Mouse (Mus musculus) kidney, postnatal 0 days (tissue): ENCODE measurements at regions not wholly inside any gene's neighbourhood (a gene's known extent, or its start where the extent isn't known, plus 50 kb on each side); places are given as distances from the start of the nearest gene placed in this dataset.
"Not testable (repeated sequence)": the region's sequence is repeated elsewhere in the genome, so short reads cannot be mapped to it uniquely, and the experiment has no call there.

Experiments
- ATAC-seq: fragments of 200-750 bp; cut with Nextera tagmentation; replicated peaks from 2 replicates; pipeline ENCODE4 v1.8.0; 2017; ENCODE audit warnings: low read depth, moderate number of reproducible peaks, moderate TSS enrichment, moderate library complexity; ENCODE audit not compliant: low FRiP score
- DNase-seq: peaks from one replicate; pipeline ENCODE4 v3.0.0-alpha.2; 2016; ENCODE audit warnings: low spot score
- H3K27ac ChIP-seq: fragments of 300-500 bp; sonication (generic); 2 replicates; pipeline ENCODE4 v1.5.1; 2014; ENCODE audit warnings: mild to moderate bottlenecking
- H3K27me3 ChIP-seq: fragments of 300-500 bp; sonication (generic); 2 replicates; pipeline ENCODE4 v1.6.1; 2014; ENCODE audit warnings: low read length, mixed read lengths; ENCODE audit not compliant: insufficient read depth
- H3K36me3 ChIP-seq: fragments of 300-500 bp; sonication (generic); 2 replicates; pipeline ENCODE4 v1.6.1; 2014; ENCODE audit warnings: low read length, mixed read lengths; ENCODE audit not compliant: insufficient read depth
- H3K4me1 ChIP-seq: fragments of 300-500 bp; sonication (generic); replicated peaks from 2 replicates; pipeline ENCODE4 v1.6.1; 2014; ENCODE audit warnings: antibody characterized with exemption, low read length, mixed read lengths; ENCODE audit not compliant: insufficient read depth
- H3K4me2 ChIP-seq: fragments of 300-500 bp; sonication (generic); 2 replicates; pipeline ENCODE4 v1.6.1; 2014; ENCODE audit warnings: mild to moderate bottlenecking, low read length, moderate library complexity, mixed read lengths
- H3K4me3 ChIP-seq: fragments of 300-500 bp; sonication (generic); replicated peaks from 2 replicates; pipeline ENCODE4 v1.5.1; 2014; ENCODE audit warnings: low read depth, low read length
- H3K9ac ChIP-seq: fragments of 300-500 bp; sonication (generic); 2 replicates; pipeline ENCODE4 v1.6.1; 2014; ENCODE audit warnings: low read depth, low read length
- H3K9me3 ChIP-seq: fragments of 300-500 bp; sonication (generic); replicated peaks from 2 replicates; pipeline ENCODE4 v1.6.1; 2016; ENCODE audit warnings: low read length, inconsistent platforms, mixed read lengths
- CTCF ChIP-seq: IDR thresholded peaks from 2 replicates; pipeline ENCODE4 v1.5.1; 2016; ENCODE audit warnings: antibody characterized with exemption, low read depth, mild to moderate bottlenecking, moderate library complexity
- WGBS: fragments of 180-500 bp; shearing (Covaris S2); extraction: QIAGEN DNeasy Blood & Tissue Kit; methylation state at CpG from one replicate; pipeline ENCODE4 v1.1.7; 2014; 5-methylcytosine and 5-hydroxymethylcytosine counted together

DNA sequence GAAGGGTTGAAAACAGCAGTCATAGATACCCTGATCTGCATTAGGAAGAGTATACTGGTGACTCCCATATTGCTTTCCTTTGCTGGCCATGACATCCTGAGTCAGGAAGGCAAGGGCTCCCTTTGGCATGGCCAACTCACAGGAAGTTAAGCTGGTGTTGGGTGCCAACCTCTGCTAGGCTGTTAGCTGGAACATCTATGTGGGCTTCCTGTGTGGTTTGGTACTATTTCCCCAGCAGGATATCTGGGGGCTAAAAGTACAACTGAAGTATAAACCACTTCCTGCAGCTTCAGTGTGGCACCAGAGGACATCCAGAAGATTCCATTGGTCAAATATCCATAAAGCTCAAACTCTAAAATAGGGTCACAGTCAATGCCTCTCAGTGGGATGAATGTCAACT is 165.4 kb upstream of the Tbl1xr1 start:
- Histone ChIP-seq H3K27me3 (no peaks in the 10 kb centered on the region), H3K27ac (no peak overlapping the region), H3K9me3 (no peaks in the 10 kb centered on the region), H3K4me1 (no peaks in the 10 kb centered on the region), H3K4me3 (no peak overlapping the region), H3K9ac (no peak overlapping the region), H3K4me2 (no peak overlapping the region), H3K36me3 (no peaks in the 10 kb centered on the region)
- DNase-seq = no peak
- TF ChIP-seq CTCF = no peak
- ATAC-seq = no peak

DNA sequence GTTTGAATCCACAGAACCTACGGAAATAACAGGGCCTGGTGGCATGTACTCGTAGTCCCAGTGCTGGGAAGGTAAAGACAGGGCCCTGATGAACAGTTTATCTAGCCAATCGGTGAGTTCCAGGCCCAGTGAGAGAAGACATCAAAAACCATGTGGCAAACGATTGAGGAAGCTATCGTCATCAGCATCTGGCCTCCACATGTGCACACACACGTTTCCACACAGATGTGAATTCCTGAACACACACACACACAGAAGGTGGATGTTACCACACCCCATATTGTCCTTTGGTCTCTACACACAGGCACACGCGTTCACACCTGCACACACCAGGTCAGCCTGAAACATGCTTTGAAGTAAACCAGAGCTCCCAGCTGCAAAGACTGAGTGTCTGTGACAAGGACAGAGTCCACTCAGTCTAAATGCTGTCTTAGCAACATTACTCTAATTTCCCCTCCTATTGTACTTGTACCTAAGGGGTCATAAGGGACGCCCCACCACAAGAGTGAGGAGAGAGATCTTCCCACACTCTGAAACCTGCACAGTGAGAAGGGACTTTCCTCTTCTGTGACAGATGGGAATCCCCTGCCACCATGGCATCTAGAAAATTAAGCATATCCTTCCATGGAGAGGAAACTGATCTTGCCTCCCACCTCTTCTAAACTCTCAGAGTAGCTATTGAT is 159.1 kb upstream of the Tbl1xr1 start:
- no peak overlapping the region for H3K9ac ChIP-seq
- no peaks in the 10 kb centered on the region for H3K4me1 ChIP-seq
- no peak overlapping the region for H3K4me3 ChIP-seq
- no peak overlapping the region for H3K4me2 ChIP-seq
- DNase-seq (peak; percentile 8), ATAC-seq (no peak)
- H3K27me3 ChIP-seq = no peaks in the 10 kb centered on the region
- no peaks in the 10 kb centered on the region for H3K36me3 ChIP-seq
- H3K27ac ChIP-seq = no peak overlapping the region
- H3K9me3 ChIP-seq = no peaks in the 10 kb centered on the region
- WGBS = 85% methylated on average over 9 of the region's 9 CpGs
- no peak for TF ChIP-seq CTCF

DNA sequence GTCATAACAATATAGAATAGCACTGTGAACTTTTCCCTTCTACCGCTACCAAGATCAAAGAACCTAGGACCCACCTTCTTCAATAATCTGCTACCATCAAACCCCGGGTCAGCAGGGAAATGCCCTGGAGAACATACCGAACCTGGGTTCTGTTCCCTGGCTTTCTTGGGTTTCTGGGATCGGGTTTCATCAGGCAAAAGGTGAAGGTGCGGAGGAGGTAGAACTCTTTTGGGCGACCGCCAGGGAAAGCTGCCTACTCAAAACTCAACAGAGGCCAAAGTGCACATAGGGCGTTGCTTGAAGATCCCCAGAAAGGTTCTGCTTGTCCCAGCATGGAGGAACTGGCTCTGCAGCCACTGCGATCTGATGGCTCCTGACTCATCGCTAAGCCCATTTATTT is 158.0 kb upstream of the Tbl1xr1 start:
- no peak for ATAC-seq
- TF ChIP-seq CTCF = no peak

GRCm38 (mm10) chr3:21919931-21920330 is 156.5 kb upstream of the Tbl1xr1 start:
- DNase-seq (no peak), ATAC-seq (no peak)
- H3K4me3 ChIP-seq = no peak overlapping the region
- no peaks in the 10 kb centered on the region for H3K36me3 ChIP-seq
- H3K9ac ChIP-seq = no peak overlapping the region
- no peaks in the 10 kb centered on the region for H3K9me3 ChIP-seq
- H3K4me2 ChIP-seq = no peak overlapping the region
- H3K27me3 ChIP-seq = no peaks in the 10 kb centered on the region
- no peak for TF ChIP-seq CTCF
- WGBS = 92% methylated on average over 7 of the region's 7 CpGs
- H3K4me1 ChIP-seq = no peaks in the 10 kb centered on the region
- H3K27ac ChIP-seq = no peak overlapping the region

More for the DNA sequence above, 158.0 kb upstream of the Tbl1xr1 start:
- Histone ChIP-seq H3K9me3 (no peaks in the 10 kb centered on the region), H3K9ac (no peak overlapping the region), H3K4me2 (no peak overlapping the region), H3K36me3 (no peaks in the 10 kb centered on the region), H3K27ac (no peak overlapping the region), H3K27me3 (no peaks in the 10 kb centered on the region), H3K4me3 (no peak overlapping the region), H3K4me1 (no peaks in the 10 kb centered on the region)
- no peak for DNase-seq
- 78% methylated on average over 10 of the region's 10 CpGs for WGBS

DNA sequence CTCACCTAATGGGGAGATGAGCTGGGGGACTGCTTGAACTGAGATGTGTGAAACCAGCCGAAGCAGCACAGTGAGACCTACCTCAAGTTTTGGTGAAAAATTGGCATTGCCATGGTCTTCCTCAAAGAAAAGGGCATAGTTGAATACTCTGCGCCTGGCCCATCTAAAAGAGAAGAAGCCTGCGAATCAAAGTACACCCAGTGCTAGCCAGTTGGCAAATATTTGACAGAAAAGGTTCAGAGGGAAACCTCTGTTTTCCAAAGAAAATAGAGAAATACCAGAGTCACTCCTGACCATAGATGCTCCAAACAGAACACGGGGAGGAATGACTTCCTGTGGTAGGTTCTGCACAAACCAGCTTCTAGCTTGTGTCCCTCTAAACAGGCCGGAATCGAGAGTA is 144.5 kb upstream of the Tbl1xr1 start:
- no peaks in the 10 kb centered on the region for H3K9me3 ChIP-seq
- no peak overlapping the region for H3K27ac ChIP-seq
- no peak overlapping the region for H3K4me2 ChIP-seq
- H3K4me1 ChIP-seq = peaks cover 13% of the 10 kb centered on the region
- no peak overlapping the region for H3K4me3 ChIP-seq
- H3K9ac ChIP-seq = no peak overlapping the region
- DNase-seq (no peak), ATAC-seq (no peak)
- H3K36me3 ChIP-seq = no peaks in the 10 kb centered on the region
- H3K27me3 ChIP-seq = no peaks in the 10 kb centered on the region
- 82% methylated on average over 6 of the region's 6 CpGs for WGBS
- no peak for TF ChIP-seq CTCF

- not testable (repeated sequence) for ATAC-seq, H3K36me3 ChIP-seq, H3K4me3 ChIP-seq, H3K9ac ChIP-seq, H3K27ac ChIP-seq, H3K4me2 ChIP-seq, H3K9me3 ChIP-seq, H3K27me3 ChIP-seq, DNase-seq
- H3K4me1 ChIP-seq = peaks cover 16% of the 10 kb centered on the region
- WGBS = 81% methylated on average over 8 of the region's 8 CpGs
Observed at GRCm38 (mm10) chr3:21932696-21933095, 143.8 kb upstream of the Tbl1xr1 start.

GRCm38 (mm10) chr3:21934731-21935271 is 141.7 kb upstream of the Tbl1xr1 start:
- DNase-seq = peak; percentile 83
- peak overlapping the region; percentile 26; the same call in 1 of the 2 replicates for H3K4me3 ChIP-seq

More at GRCm38 (mm10) chr3:21934731-21935271, 141.7 kb upstream of the Tbl1xr1 start:
- no peaks in the 10 kb centered on the region for H3K36me3 ChIP-seq
- WGBS = 5% methylated on average over 5 of the region's 5 CpGs
- H3K4me2 ChIP-seq = peak overlapping the region; percentile 58
- no peaks in the 10 kb centered on the region for H3K27me3 ChIP-seq
- no peaks in the 10 kb centered on the region for H3K9me3 ChIP-seq
- TF ChIP-seq CTCF = 0 out of 2 replicates have a peak, but pooled peaks have one; percentile 1
- H3K9ac ChIP-seq = no peak overlapping the region
- H3K27ac ChIP-seq = peak overlapping the region; percentile 51
- ATAC-seq = no peak
- peaks cover 16% of the 10 kb centered on the region for H3K4me1 ChIP-seq
